Mouse (Mus musculus): Measurements from ENCODE around the gene Eogt. TPM values are rescaled to one million over a fixed set of nuclear protein-coding genes. Genes with fewer than 3 reads are reported as not detected.

The Eogt gene
- polyA plus RNA-seq, 1 experiment from 2014 or later, result 11.8 TPM

GRCm38 (mm10) chr6:97060074-97060681 is 88.8 kb downstream of the Eogt start, which contains the start of gene Fam19a4:
Gene Fam19a4, minus strand, starts transcription at chr6:97060413.
- no peak within 1 kb of the TSS for H3K4me3 ChIP-seq (ENCODE audit: inconsistent target)
- 7% methylated on average over 30 of the region's 30 CpGs for WGBS (ENCODE audit: missing documents)
- no peak within 1 kb of the TSS for H3K27ac ChIP-seq

More at GRCm38 (mm10) chr6:97060074-97060681, 88.8 kb downstream of the Eogt start, which contains the start of gene Fam19a4:
- H3K79me2 ChIP-seq (ENCODE audit: inconsistent target), result no peaks in the 10 kb centered on the region
- H3K36me3 ChIP-seq (ENCODE audit: inconsistent target), result no peaks in the 10 kb centered on the region

Other genes with a start within 250 kb of the Eogt start
- gene Fam19a4, start 88.8 kb downstream of the Eogt start, polyA plus RNA-seq (2018), result not detected in 3 replicates
- 19.9 to 24.8 TPM (median 20.9 TPM) in 3 replicates for gene Tmf1, start 29.9 kb upstream of the Eogt start, polyA plus RNA-seq (2018)
- gene Uba3, start 56.5 kb upstream of the Eogt start, polyA plus RNA-seq (2018), result 40.7 to 57.8 TPM (median 56.6 TPM) in 3 replicates
- 170 to 235 TPM (median 193 TPM) in 3 replicates for gene Arl6ip5, start 61.5 kb upstream of the Eogt start, polyA plus RNA-seq (2018)
- gene Lmod3, start 103.6 kb upstream of the Eogt start, polyA plus RNA-seq (2018), result not detected in 3 replicates

Measured in macrophage (primary cell).